Mouse (Mus musculus): ENCODE results near the gene Cdk2ap2. TPM values are rescaled to one million over a fixed set of nuclear protein-coding genes. Genes with fewer than 3 reads are reported as not detected.
A peak's percentile ranks its signal among the peaks of the same experiment; 100 is the strongest.
"Not testable (repeated sequence)": the region's sequence is repeated elsewhere in the genome, so short reads cannot be mapped to it uniquely, and the experiment has no call there.

The Cdk2ap2 gene
- polyA plus RNA-seq, 1 experiment from 2014 or later: 134 TPM

- H3K9me3 ChIP-seq (ENCODE audit: control insufficient read depth, low read length): no peaks in the 10 kb centered on the region
- H3K27me3 ChIP-seq (ENCODE audit: control insufficient read depth, insufficient read depth, low read length): no peaks in the 10 kb centered on the region
- no peaks in the 10 kb centered on the region for H3K36me3 ChIP-seq (ENCODE audit: control insufficient read depth, insufficient read depth, low read length)
- no peak for TF ChIP-seq EP300 (optimal IDR thresholded peaks at IDR 0.05)
- no peak for TF ChIP-seq CTCF (IDR thresholded peaks at IDR 0.05; ENCODE audit: low read depth)
- H3K4me3 ChIP-seq (ENCODE audit: low read depth, low read length): no peak overlapping the region
- H3K4me2 ChIP-seq (replicated peaks; ENCODE audit: low read depth): no peak overlapping the region
- 91% methylated on average over 7 of the region's 7 CpGs for WGBS
- no peak overlapping the region for H3K9ac ChIP-seq (ENCODE audit: low read length)
- H3K27ac ChIP-seq (replicated peaks): no peak overlapping the region
- ATAC-seq (ENCODE audit: low FRiP score, low TSS enrichment): no peak
- H3K4me1 ChIP-seq (replicated peaks; ENCODE audit: control insufficient read depth, insufficient read depth): no peaks in the 10 kb centered on the region
- no peak for DNase-seq (ENCODE audit: low spot score)
Measured at GRCm38 (mm10) chr19:4057962-4058361, 39.0 kb upstream of the Cdk2ap2 start.

- no peak overlapping the region for H3K9ac ChIP-seq (ENCODE audit: low read length)
- DNase-seq (ENCODE audit: low spot score) (no peak), ATAC-seq (ENCODE audit: low FRiP score, low TSS enrichment) (no peak)
- WGBS: 90% methylated on average over 5 of the region's 5 CpGs
- H3K36me3 ChIP-seq (ENCODE audit: control insufficient read depth, insufficient read depth, low read length): no peaks in the 10 kb centered on the region
- no peak overlapping the region for H3K4me2 ChIP-seq (replicated peaks; ENCODE audit: low read depth)
- no peak for TF ChIP-seq EP300 (optimal IDR thresholded peaks at IDR 0.05)
- no peak for TF ChIP-seq CTCF (IDR thresholded peaks at IDR 0.05; ENCODE audit: low read depth)
- no peak overlapping the region for H3K4me3 ChIP-seq (ENCODE audit: low read depth, low read length)
- H3K9me3 ChIP-seq (ENCODE audit: control insufficient read depth, low read length): no peaks in the 10 kb centered on the region
- H3K27me3 ChIP-seq (ENCODE audit: control insufficient read depth, insufficient read depth, low read length): no peaks in the 10 kb centered on the region
- no peaks in the 10 kb centered on the region for H3K4me1 ChIP-seq (replicated peaks; ENCODE audit: control insufficient read depth, insufficient read depth)
- H3K27ac ChIP-seq (replicated peaks): no peak overlapping the region
Measured at GRCm38 (mm10) chr19:4058581-4058980, 38.4 kb upstream of the Cdk2ap2 start.

- Histone ChIP-seq H3K9ac (ENCODE audit: low read length) (no peak within 1 kb of the TSS), H3K4me1 (replicated peaks; ENCODE audit: control insufficient read depth, insufficient read depth) (no peaks in the 10 kb centered on the region), H3K4me3 (ENCODE audit: low read depth, low read length) (no peak within 1 kb of the TSS), H3K9me3 (ENCODE audit: control insufficient read depth, low read length) (no peaks in the 10 kb centered on the region), H3K27me3 (ENCODE audit: control insufficient read depth, insufficient read depth, low read length) (no peaks in the 10 kb centered on the region), H3K4me2 (replicated peaks; ENCODE audit: low read depth) (no peak within 1 kb of the TSS), H3K27ac (replicated peaks) (peak within 1 kb of the TSS; percentile 13; the same call in 1 of the 2 replicates), H3K36me3 (ENCODE audit: control insufficient read depth, insufficient read depth, low read length) (no peaks in the 10 kb centered on the region)
- TF ChIP-seq EP300 (optimal IDR thresholded peaks at IDR 0.05) (no peak), CTCF (IDR thresholded peaks at IDR 0.05; ENCODE audit: low read depth) (no peak)
- DNase-seq (ENCODE audit: low spot score) (peak; percentile 77), ATAC-seq (ENCODE audit: low FRiP score, low TSS enrichment) (peak; percentile 87)
- 64% methylated on average over 14 of the region's 15 CpGs for WGBS
Measured at GRCm38 (mm10) chr19:4059069-4059740, 37.8 kb upstream of the Cdk2ap2 start, which contains the start of gene Gstp3. Gstp3 (minus strand) TSS chr19:4059569.

- not testable (repeated sequence) for H3K27me3 ChIP-seq (ENCODE audit: control insufficient read depth, insufficient read depth, low read length); DNase-seq (ENCODE audit: low spot score); H3K27ac ChIP-seq (replicated peaks); H3K4me1 ChIP-seq (replicated peaks; ENCODE audit: control insufficient read depth, insufficient read depth); H3K36me3 ChIP-seq (ENCODE audit: control insufficient read depth, insufficient read depth, low read length); ATAC-seq (ENCODE audit: low FRiP score, low TSS enrichment); H3K4me3 ChIP-seq (ENCODE audit: low read depth, low read length); H3K4me2 ChIP-seq (replicated peaks; ENCODE audit: low read depth); H3K9ac ChIP-seq (ENCODE audit: low read length); H3K9me3 ChIP-seq (ENCODE audit: control insufficient read depth, low read length)
- WGBS: 86% methylated on average over 8 of the region's 8 CpGs
Measured at GRCm38 (mm10) chr19:4060044-4060898, 36.7 kb upstream of the Cdk2ap2 start.

- WGBS: 90% methylated on average over 6 of the region's 6 CpGs
- no peak overlapping the region for H3K4me3 ChIP-seq (ENCODE audit: low read depth, low read length)
- H3K4me1 ChIP-seq (replicated peaks; ENCODE audit: control insufficient read depth, insufficient read depth): no peaks in the 10 kb centered on the region
- H3K27me3 ChIP-seq (ENCODE audit: control insufficient read depth, insufficient read depth, low read length): no peaks in the 10 kb centered on the region
- no peak overlapping the region for H3K27ac ChIP-seq (replicated peaks)
- H3K36me3 ChIP-seq (ENCODE audit: control insufficient read depth, insufficient read depth, low read length): no peaks in the 10 kb centered on the region
- no peak for TF ChIP-seq CTCF (IDR thresholded peaks at IDR 0.05; ENCODE audit: low read depth)
- TF ChIP-seq EP300 (optimal IDR thresholded peaks at IDR 0.05): no peak
- H3K9me3 ChIP-seq (ENCODE audit: control insufficient read depth, low read length): no peaks in the 10 kb centered on the region
- no peak overlapping the region for H3K9ac ChIP-seq (ENCODE audit: low read length)
- no peak overlapping the region for H3K4me2 ChIP-seq (replicated peaks; ENCODE audit: low read depth)
- DNase-seq (ENCODE audit: low spot score) (no peak), ATAC-seq (ENCODE audit: low FRiP score, low TSS enrichment) (no peak)
Measured at GRCm38 (mm10) chr19:4060899-4061465, 36.0 kb upstream of the Cdk2ap2 start.

GRCm38 (mm10) chr19:4063357-4063756 lies 33.6 kb upstream of the Cdk2ap2 start:
- DNase-seq (ENCODE audit: low spot score); H3K9ac ChIP-seq (ENCODE audit: low read length); H3K27ac ChIP-seq (replicated peaks); H3K4me1 ChIP-seq (replicated peaks; ENCODE audit: control insufficient read depth, insufficient read depth); H3K4me3 ChIP-seq (ENCODE audit: low read depth, low read length); ATAC-seq (ENCODE audit: low FRiP score, low TSS enrichment); H3K27me3 ChIP-seq (ENCODE audit: control insufficient read depth, insufficient read depth, low read length); H3K36me3 ChIP-seq (ENCODE audit: control insufficient read depth, insufficient read depth, low read length); H3K4me2 ChIP-seq (replicated peaks; ENCODE audit: low read depth); H3K9me3 ChIP-seq (ENCODE audit: control insufficient read depth, low read length): not testable (repeated sequence)
- WGBS: 54% methylated on average over 2 of the region's 4 CpGs

- not testable (repeated sequence) for H3K4me1 ChIP-seq (replicated peaks; ENCODE audit: control insufficient read depth, insufficient read depth); H3K27ac ChIP-seq (replicated peaks); DNase-seq (ENCODE audit: low spot score); H3K9me3 ChIP-seq (ENCODE audit: control insufficient read depth, low read length); H3K4me2 ChIP-seq (replicated peaks; ENCODE audit: low read depth); ATAC-seq (ENCODE audit: low FRiP score, low TSS enrichment); H3K36me3 ChIP-seq (ENCODE audit: control insufficient read depth, insufficient read depth, low read length); H3K9ac ChIP-seq (ENCODE audit: low read length); H3K4me3 ChIP-seq (ENCODE audit: low read depth, low read length); H3K27me3 ChIP-seq (ENCODE audit: control insufficient read depth, insufficient read depth, low read length)
- WGBS: no CpG with 5 or more reads among the region's 11 CpGs
Measured at GRCm38 (mm10) chr19:4064501-4064900, 32.5 kb upstream of the Cdk2ap2 start.
